Mouse (Mus musculus): ENCODE results near the gene Gdpd5.

DNA sequence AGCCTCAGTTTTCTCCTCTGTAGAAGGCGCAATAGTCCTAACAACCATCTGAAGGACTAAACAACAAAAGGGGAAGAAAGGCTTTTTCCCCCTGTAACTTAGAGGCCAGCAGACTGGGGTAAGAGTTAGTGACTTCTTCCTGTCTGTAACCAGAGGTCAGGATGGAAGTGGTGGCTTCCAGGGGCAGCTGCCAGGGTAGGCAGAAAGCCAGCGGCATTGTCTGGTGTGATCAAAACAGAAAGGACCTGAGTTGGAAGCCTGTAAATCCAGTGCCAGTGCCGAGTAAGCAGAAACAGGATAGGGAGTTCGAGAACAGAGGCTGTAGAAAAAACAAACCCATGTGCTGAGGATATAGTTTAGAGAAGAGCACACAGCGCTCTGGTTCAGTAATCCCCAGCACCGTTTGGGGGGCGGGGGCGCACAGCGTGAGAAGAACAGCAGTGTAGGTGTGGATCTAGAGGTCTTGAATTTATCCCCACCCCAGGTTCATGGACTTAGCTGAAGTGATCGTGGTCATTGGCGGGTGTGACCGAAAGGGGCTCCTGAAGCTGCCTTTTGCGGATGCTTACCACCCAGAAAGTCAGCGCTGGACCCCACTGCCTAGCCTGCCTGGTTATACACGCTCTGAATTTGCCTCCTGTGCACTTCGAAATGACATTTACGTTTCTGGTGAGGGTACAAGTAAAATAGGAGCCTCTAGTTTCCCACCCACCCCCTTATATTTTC is 88.6 kb downstream of the Gdpd5 start:
- TF ChIP-seq JUND (IDR thresholded peaks at IDR 0.05; ENCODE audit: low read depth, low read length) (no peak), CTCF (IDR thresholded peaks at IDR 0.05 in 2 of 3, conservative IDR thresholded peaks at IDR 0.05 in 1 of 3; ENCODE audit: control insufficient read depth in 1 of 3, insufficient read depth in 1 of 3, low read depth in 2 of 3, low read length in 3 of 3, poor library complexity in 1 of 3, severe bottlenecking in 1 of 3) (no peak), EP300 (IDR thresholded peaks at IDR 0.05; ENCODE audit: low read depth in 1 of 2, low read length in 2 of 2) (no peak)
